Mouse (Mus musculus) yolk sac, embryonic 10.5 days (tissue): Measurements from ENCODE around the gene Pex14.

Experiments
- DNase-seq: peaks from one replicate; pipeline ENCODE4 v3.0.0-alpha.2; 2017; ENCODE audit warnings: low spot score

Pex14 gene

GRCm38 (mm10) chr4:148984701-148985540, 114.8 kb downstream of the Pex14 start:
- DNase-seq = no peak

GRCm38 (mm10) chr4:148982274-148982673, 117.4 kb downstream of the Pex14 start:
- no peak for DNase-seq

- DNase-seq = no peak
Measured at GRCm38 (mm10) chr4:148979837-148980236, 119.8 kb downstream of the Pex14 start.

GRCm38 (mm10) chr4:148978926-148979325, 120.8 kb downstream of the Pex14 start:
- DNase-seq = no peak

- DNase-seq = no peak
Measured at GRCm38 (mm10) chr4:148978221-148978855, 121.3 kb downstream of the Pex14 start.

GRCm38 (mm10) chr4:148974833-148975232, 124.8 kb downstream of the Pex14 start:
- DNase-seq = no peak

GRCm38 (mm10) chr4:148973387-148973786, 126.3 kb downstream of the Pex14 start:
- DNase-seq = no peak

GRCm38 (mm10) chr4:148972707-148973106, 127.0 kb downstream of the Pex14 start:
- DNase-seq = peak; percentile 64

GRCm38 (mm10) chr4:148971613-148972242, 127.9 kb downstream of the Pex14 start:
- DNase-seq = no peak

GRCm38 (mm10) chr4:148970742-148971141, 128.9 kb downstream of the Pex14 start:
- DNase-seq = peak; percentile 70

GRCm38 (mm10) chr4:148969610-148970009, 130.1 kb downstream of the Pex14 start:
- DNase-seq = no peak

GRCm38 (mm10) chr4:148968859-148969258, 130.8 kb downstream of the Pex14 start:
- no peak for DNase-seq

- DNase-seq = no peak
Measured at GRCm38 (mm10) chr4:148966132-148966531, 133.5 kb downstream of the Pex14 start.

GRCm38 (mm10) chr4:148964541-148965310, 134.9 kb downstream of the Pex14 start:
- DNase-seq = no peak

- DNase-seq = no peak
Measured at GRCm38 (mm10) chr4:148962096-148962495, 137.6 kb downstream of the Pex14 start.

- DNase-seq = no peak
Measured at GRCm38 (mm10) chr4:148961081-148961480, 138.6 kb downstream of the Pex14 start.

- no peak for DNase-seq
Measured at GRCm38 (mm10) chr4:148960011-148960410, 139.7 kb downstream of the Pex14 start.

GRCm38 (mm10) chr4:148955131-148955813, 144.4 kb downstream of the Pex14 start:
- DNase-seq = no peak

- no peak for DNase-seq
Measured at GRCm38 (mm10) chr4:148952328-148953222, 147.1 kb downstream of the Pex14 start.

GRCm38 (mm10) chr4:148951821-148952291, 147.8 kb downstream of the Pex14 start:
- no peak for DNase-seq
